ENCODE assay signal across 9 mouse cellular contexts in genomic region chr7:130827431-130827830, GRCm38 (mm10). TPM values are rescaled to one million over a fixed set of nuclear protein-coding genes. Genes with fewer than 3 reads are reported as not detected.
DNase-seq lines count a peak whose midpoint lies in the region; ATAC-seq and TF ChIP-seq lines count a peak whose summit lies in the region.
"Had no signal": no experiment of that assay in that cellular context is flagged by ENCODE, and none has a peak within 500 bp of the region (broad histone marks: within the 10 kb centered on the region; RNA-seq: fewer than 3 reads in every experiment).

No protein-coding gene starts in this region.

- WGBS in forebrain, postnatal 0 days: 57% methylated on average over 3 of the region's 3 CpGs
- 59% methylated on average over 3 of the region's 3 CpGs for WGBS in forebrain, embryonic 15.5 days
- 72% methylated on average over 3 of the region's 3 CpGs for WGBS in spleen, adult 2 months
- 38% methylated on average over 3 of the region's 3 CpGs for WGBS in kidney, adult 2 months
- 39% methylated on average over 3 of the region's 3 CpGs for WGBS in lung, embryonic 15.5 days

- no peak overlapping the region for H3K4me3 ChIP-seq in forebrain, postnatal 0 days (ENCODE audit: low read depth, low read length)
- H3K4me3 ChIP-seq in forebrain, embryonic 15.5 days: no peak overlapping the region
- 0 out of 2 replicates have a peak overlapping the region, but pooled peaks have one; percentile 7 for H3K4me3 ChIP-seq in spleen, adult 2 months (ENCODE audit: extremely low read depth, insufficient read depth, insufficient read length)
- no peak overlapping the region for H3K4me3 ChIP-seq in kidney, adult 2 months (ENCODE audit: insufficient read depth, low read depth, low read length)
- no peak overlapping the region for H3K4me3 ChIP-seq in lung, embryonic 15.5 days
- H3K4me3 ChIP-seq: neural tube, embryonic 13.5 days had no signal

- no peaks in the 10 kb centered on the region for H3K36me3 ChIP-seq in forebrain, postnatal 0 days (ENCODE audit: insufficient read depth)
- no peaks in the 10 kb centered on the region for H3K36me3 ChIP-seq in forebrain, embryonic 15.5 days
- no peaks in the 10 kb centered on the region for H3K36me3 ChIP-seq in spleen, adult 2 months (ENCODE audit: control insufficient read depth, insufficient read depth, low read length)
- no peaks in the 10 kb centered on the region for H3K36me3 ChIP-seq in kidney, adult 2 months (ENCODE audit: control insufficient read depth, insufficient read depth, low read length)
- no peaks in the 10 kb centered on the region for H3K36me3 ChIP-seq in lung, embryonic 15.5 days
- H3K36me3 ChIP-seq: neural tube, embryonic 13.5 days had no signal

- no peaks in the 10 kb centered on the region for H3K9me3 ChIP-seq in forebrain, postnatal 0 days (ENCODE audit: low read length)
- H3K9me3 ChIP-seq in forebrain, embryonic 15.5 days: no peaks in the 10 kb centered on the region
- no peaks in the 10 kb centered on the region for H3K9me3 ChIP-seq in lung, embryonic 15.5 days
- H3K9me3 ChIP-seq: neural tube, embryonic 13.5 days had no signal

- no peak overlapping the region for H3K27ac ChIP-seq in forebrain, postnatal 0 days (ENCODE audit: low read depth, low read length)
- H3K27ac ChIP-seq in forebrain, embryonic 15.5 days (replicated peaks): no peak overlapping the region
- no peak overlapping the region for H3K27ac ChIP-seq in spleen, adult 2 months (ENCODE audit: insufficient read depth, low read length)
- H3K27ac ChIP-seq in kidney, adult 2 months (ENCODE audit: insufficient read depth, low read depth, low read length): no peak overlapping the region
- no peak overlapping the region for H3K27ac ChIP-seq in lung, embryonic 15.5 days
- H3K27ac ChIP-seq: neural tube, embryonic 13.5 days had no signal

- TF ChIP-seq CTCF in forebrain, postnatal 0 days (IDR thresholded peaks at IDR 0.05; ENCODE audit: low read depth): peak; percentile 78
- peak; percentile 29; the same call in 1 of the 2 replicates for TF ChIP-seq CTCF in spleen, adult 2 months (IDR thresholded peaks at IDR 0.05; ENCODE audit: extremely low read depth, insufficient read depth, insufficient read length, insufficient replicate concordance)
- TF ChIP-seq CTCF in kidney, adult 2 months (conservative IDR thresholded peaks at IDR 0.05; ENCODE audit: insufficient read depth, insufficient read length, low read depth, low read length): peak; percentile 73

- no peak overlapping the region for H3K9ac ChIP-seq in forebrain, postnatal 0 days
- no peak overlapping the region for H3K9ac ChIP-seq in forebrain, embryonic 15.5 days (replicated peaks)
- H3K9ac ChIP-seq in lung, embryonic 15.5 days: no peak overlapping the region
- H3K9ac ChIP-seq: neural tube, embryonic 13.5 days had no signal

- peak; percentile 68 for DNase-seq in forebrain, postnatal 0 days
- no peak for DNase-seq in spleen, adult 2 months (ENCODE audit: low read depth in 1 of 2, low spot score in 2 of 2)
- DNase-seq in spleen, postnatal 14 days (ENCODE audit: low spot score in 2 of 2): no peak
- peak; percentile 78 to 84 for DNase-seq in cerebellum, postnatal 10 days
- DNase-seq in kidney, adult 2 months: peak; percentile 76
- DNase-seq in T-cell, adult 2 months (ENCODE audit: low spot score): no peak

- H3K27me3 ChIP-seq in forebrain, postnatal 0 days (ENCODE audit: insufficient read depth, low read length): no peaks in the 10 kb centered on the region; the same call in 1 of the 2 replicates
- H3K27me3 ChIP-seq in forebrain, embryonic 15.5 days: no peaks in the 10 kb centered on the region
- H3K27me3 ChIP-seq in spleen, adult 2 months (ENCODE audit: control insufficient read depth, insufficient read depth, low read length): no peaks in the 10 kb centered on the region
- no peaks in the 10 kb centered on the region for H3K27me3 ChIP-seq in kidney, adult 2 months (replicated peaks; ENCODE audit: control insufficient read depth, insufficient read depth, low read length)
- no peaks in the 10 kb centered on the region for H3K27me3 ChIP-seq in lung, embryonic 15.5 days

- TF ChIP-seq POLR2A in spleen, adult 2 months (IDR thresholded peaks at IDR 0.05; ENCODE audit: low read depth, low read length): no peak
- TF ChIP-seq POLR2A in kidney, adult 2 months (IDR thresholded peaks at IDR 0.05; ENCODE audit: low read depth, low read length): no peak

- H3K4me2 ChIP-seq in forebrain, postnatal 0 days (ENCODE audit: low read depth): no peak overlapping the region
- no peak overlapping the region for H3K4me2 ChIP-seq in forebrain, embryonic 15.5 days (replicated peaks)
- 0 out of 2 replicates have a peak overlapping the region, but pooled peaks have one; percentile 10 for H3K4me2 ChIP-seq in lung, embryonic 15.5 days
- H3K4me2 ChIP-seq: neural tube, embryonic 13.5 days had no signal

- H3K4me1 ChIP-seq in forebrain, postnatal 0 days (ENCODE audit: insufficient read depth): no peaks in the 10 kb centered on the region
- no peaks in the 10 kb centered on the region for H3K4me1 ChIP-seq in forebrain, embryonic 15.5 days
- H3K4me1 ChIP-seq in spleen, adult 2 months (ENCODE audit: control insufficient read depth, insufficient read depth, insufficient read length): peaks cover 8% of the 10 kb centered on the region; the same call in 1 of the 2 replicates
- H3K4me1 ChIP-seq in kidney, adult 2 months (ENCODE audit: control insufficient read depth, insufficient read depth, low read length): no peaks in the 10 kb centered on the region
- 0 out of 2 replicates have a peak, but pooled peaks cover 6% of the 10 kb centered on the region for H3K4me1 ChIP-seq in lung, embryonic 15.5 days

- no peak for ATAC-seq in forebrain, postnatal 0 days
- ATAC-seq in forebrain, embryonic 15.5 days (replicated peaks): no peak
- ATAC-seq in lung, embryonic 15.5 days (ENCODE audit: borderline replicate concordance, extremely low read depth, low FRiP score, low TSS enrichment): 0 out of 2 replicates have a peak, but pooled peaks have one; percentile 23

RNA-seq across cellular contexts. Expression of gene Plekha1, which starts 38.1 kb away (rescaled TPM):
- total RNA-seq in forebrain, postnatal 0 days (2014; rRNA removed): 84.6 and 112 TPM in 2 replicates
- 38.7 and 47.7 TPM in 2 replicates for polyA plus RNA-seq in forebrain, postnatal 0 days (2015; fragmentation: Nextera tagmentation; extraction: Ambion mirVana)
- polyA plus RNA-seq in forebrain, embryonic 15.5 days (2015; fragmentation: Nextera tagmentation; extraction: Ambion mirVana): 50.0 and 53.2 TPM in 2 replicates
- polyA plus RNA-seq in spleen, adult 2 months (2012; rRNA removed): 22.4 and 22.5 TPM in 2 replicates
- polyA plus RNA-seq in kidney, adult 2 months (2012; rRNA removed): 58.5 and 63.3 TPM in 2 replicates
- polyA plus RNA-seq in lung, embryonic 15.5 days (2015; fragmentation: Nextera tagmentation; extraction: Ambion mirVana): 59.7 and 61.4 TPM in 2 replicates

RNA-seq across cellular contexts. Expression of gene Btbd16, which starts 53.6 kb away (rescaled TPM):
- 0.10 and 0.31 TPM in 2 replicates for total RNA-seq in forebrain, postnatal 0 days (2014; rRNA removed)
- 0.26 and 0.41 TPM in 2 replicates for polyA plus RNA-seq in forebrain, postnatal 0 days (2015; fragmentation: Nextera tagmentation; extraction: Ambion mirVana)
- not detected in 2 replicates for polyA plus RNA-seq in forebrain, embryonic 15.5 days (2015; fragmentation: Nextera tagmentation; extraction: Ambion mirVana)
- polyA plus RNA-seq in spleen, adult 2 months (2012; rRNA removed): 0.16 and 0.20 TPM in 2 replicates
- polyA plus RNA-seq in kidney, adult 2 months (2012; rRNA removed): 0.06 and 0.12 TPM in 2 replicates
- not detected in 2 replicates for polyA plus RNA-seq in lung, embryonic 15.5 days (2015; fragmentation: Nextera tagmentation; extraction: Ambion mirVana)

Comparison
In these comparisons a context has a peak if more than half of its experiments do, and no peak if none do; other contexts are left out.
1. DNase-seq: peak in forebrain, postnatal 0 days (single experiment), cerebellum, postnatal 10 days (2 of 2) and kidney, adult 2 months (single experiment); none in spleen, adult 2 months (0 of 2), spleen, postnatal 14 days (0 of 2) and T-cell, adult 2 months (single experiment).
2. Peak in every context shown above with its lines, with median percentiles within 50 percentile points of each other: CTCF ChIP-seq.